Mouse (Mus musculus) regulatory T cell (primary cell): ENCODE measurements around the gene Gm21637.

Source experiments
- in situ Hi-C: fragments of 300-600 bp; cut with MboI, MseI; formaldehyde crosslinking; loops from one replicate; pipeline ENCODE4 v1.15.1; 2025; ENCODE audit warnings: high pct_unique_total_duplicates

Gm21637 gene

DNA sequence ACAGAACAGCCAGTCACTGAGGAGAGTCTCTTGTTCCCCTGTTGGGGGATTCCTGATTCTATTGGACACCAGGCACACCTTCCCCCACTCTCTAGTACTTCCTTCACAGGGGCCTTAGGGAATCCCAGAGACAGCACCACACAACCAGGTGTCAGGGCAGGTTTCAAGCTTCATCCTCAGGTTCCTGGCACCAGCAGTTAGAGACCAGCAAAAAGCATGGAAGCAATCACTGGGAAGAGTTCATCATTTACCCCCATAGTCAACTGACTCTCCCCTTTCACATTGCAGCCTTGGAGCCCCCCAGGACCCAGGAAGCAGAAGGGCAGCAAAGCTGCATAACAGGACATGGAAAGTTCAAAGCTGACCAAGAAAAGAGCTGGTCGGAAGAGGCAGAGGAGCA, at the start of gene Gm21637:
Gm21637 (plus strand) TSS at position 301 of the 400 bp plus-strand sequence.
- in situ Hi-C loops, result loop anchor here (25.0 kb wide), 1 partner anchor 1101 kb away; no protein-coding TSS in a partner anchor
